Mouse (Mus musculus) liver, embryonic 15.5 days (tissue): ENCODE measurements around the gene Paqr7. TPM values are rescaled to one million over a fixed set of nuclear protein-coding genes. Genes with fewer than 3 reads are reported as not detected.
A peak's percentile ranks its signal among the peaks of the same experiment; 100 is the strongest.

ENCODE experiments used
- ATAC-seq: fragments of 200-750 bp; cut with Nextera tagmentation; 2 replicates; pipeline ENCODE4 v1.8.0; 2017; ENCODE audit warnings: moderate number of reproducible peaks, mild to moderate bottlenecking, moderate library complexity; ENCODE audit not compliant: insufficient read depth
- H3K27ac ChIP-seq: fragments of 300-500 bp; sonication (generic); replicated peaks from 2 replicates; pipeline ENCODE4 v1.5.1; 2015; ENCODE audit warnings: mild to moderate bottlenecking, inconsistent platforms
- H3K27me3 ChIP-seq: fragments of 300-500 bp; sonication (generic); 2 replicates; pipeline ENCODE4 v1.6.1; 2015; ENCODE audit warnings: mild to moderate bottlenecking, inconsistent platforms
- H3K36me3 ChIP-seq: fragments of 300-500 bp; sonication (generic); replicated peaks from 2 replicates; pipeline ENCODE4 v1.6.1; 2015; ENCODE audit warnings: moderate library complexity, mild to moderate bottlenecking, inconsistent platforms
- H3K4me1 ChIP-seq: fragments of 300-500 bp; sonication (generic); replicated peaks from 2 replicates; pipeline ENCODE4 v1.6.1; 2015; ENCODE audit warnings: inconsistent platforms
- H3K4me2 ChIP-seq: fragments of 300-500 bp; sonication (generic); 2 replicates; pipeline ENCODE4 v1.6.1; 2015; ENCODE audit warnings: moderate library complexity, mild to moderate bottlenecking, inconsistent platforms
- H3K4me3 ChIP-seq: fragments of 300-500 bp; sonication (generic); replicated peaks from 2 replicates; pipeline ENCODE4 v1.5.1; 2015; ENCODE audit warnings: mild to moderate bottlenecking, inconsistent platforms
- H3K9ac ChIP-seq: fragments of 300-500 bp; sonication (generic); 2 replicates; pipeline ENCODE4 v1.6.1; 2015; ENCODE audit warnings: moderate library complexity, mild to moderate bottlenecking, inconsistent platforms
- H3K9me3 ChIP-seq: fragments of 300-500 bp; sonication (generic); replicated peaks from 2 replicates; pipeline ENCODE4 v1.6.1; 2016; ENCODE audit warnings: inconsistent platforms
- WGBS: fragments of 180-500 bp; shearing (Covaris S2); methylation state at CpG from one replicate; pipeline ENCODE4 v1.1.7; 2015; ENCODE audit warnings: mixed read lengths; ENCODE audit not compliant: insufficient replicate concordance; 5-methylcytosine and 5-hydroxymethylcytosine counted together
- polyA plus RNA-seq: library from polyadenylated mRNA; unstranded; fragments of >200 nt; fragmentation: Nextera tagmentation; extraction: Ambion mirVana; gene quantifications from 2 replicates; pipeline ENCODE4 v1.2.1, GENCODE M21; 2015

Gene Paqr7
- polyA plus RNA-seq, 1 experiment from 2014 or later, result 7.8 TPM

DNA sequence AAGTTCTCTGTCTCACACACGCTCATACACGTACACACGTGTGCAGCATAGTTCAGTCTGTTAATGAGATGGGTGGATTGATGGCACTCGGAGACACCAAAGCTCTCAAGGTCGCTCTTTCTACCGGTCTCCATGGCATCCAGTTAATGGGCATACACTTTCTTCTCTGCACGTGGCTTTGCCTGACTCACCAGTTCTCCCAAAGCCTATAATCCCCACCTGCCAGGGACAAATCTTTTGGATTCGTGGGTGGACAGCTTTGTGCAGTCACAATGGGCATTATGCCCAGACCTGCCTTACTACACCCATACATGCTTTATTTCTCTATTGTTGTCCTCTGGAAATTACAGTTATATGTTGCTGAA, 39.3 kb downstream of the Paqr7 start:
- Histone ChIP-seq H3K4me3 (peak overlapping the region; percentile 89), H3K27me3 (no peaks in the 10 kb centered on the region), H3K9me3 (no peaks in the 10 kb centered on the region), H3K27ac (peak overlapping the region; percentile 86; the same call in 1 of the 2 replicates), H3K4me2 (peak overlapping the region; percentile 100), H3K9ac (peak overlapping the region; percentile 86), H3K36me3 (peaks cover 19% of the 10 kb centered on the region), H3K4me1 (peaks cover 36% of the 10 kb centered on the region)
- ATAC-seq, result no peak
- WGBS, result 14% methylated on average over 8 of the region's 8 CpGs

DNA sequence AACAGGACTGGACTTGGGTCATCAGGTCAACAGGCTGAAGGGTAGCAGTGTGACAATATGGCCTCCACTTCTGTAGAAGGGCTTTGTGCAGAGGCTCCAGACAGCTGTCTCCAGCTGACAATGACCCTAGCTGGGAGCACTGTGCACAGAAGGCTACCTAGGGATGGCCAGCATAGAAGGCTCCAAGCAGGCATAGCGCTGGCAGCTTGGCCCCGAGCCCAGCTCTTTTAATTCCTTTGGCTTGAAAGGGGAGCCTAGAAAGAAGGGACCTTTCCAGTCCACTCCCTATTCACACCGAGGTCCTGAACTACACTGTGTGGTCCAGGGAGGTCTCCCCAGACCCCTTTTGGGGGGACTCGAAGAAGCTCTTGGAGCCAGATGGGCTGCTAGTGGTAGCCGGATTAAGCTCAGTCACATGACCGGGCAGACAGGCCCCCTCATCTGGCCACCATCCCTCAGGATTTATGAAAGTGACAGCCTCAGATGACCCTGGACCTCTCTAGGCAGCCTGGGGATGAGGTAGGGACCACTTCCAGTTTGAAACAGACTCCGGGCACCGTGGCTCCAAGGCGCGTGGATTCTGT, 42.6 kb downstream of the Paqr7 start:
- Histone ChIP-seq H3K4me1 (peaks cover 16% of the 10 kb centered on the region), H3K4me2 (no peak overlapping the region)
- WGBS, result 79% methylated on average over 10 of the region's 10 CpGs

DNA sequence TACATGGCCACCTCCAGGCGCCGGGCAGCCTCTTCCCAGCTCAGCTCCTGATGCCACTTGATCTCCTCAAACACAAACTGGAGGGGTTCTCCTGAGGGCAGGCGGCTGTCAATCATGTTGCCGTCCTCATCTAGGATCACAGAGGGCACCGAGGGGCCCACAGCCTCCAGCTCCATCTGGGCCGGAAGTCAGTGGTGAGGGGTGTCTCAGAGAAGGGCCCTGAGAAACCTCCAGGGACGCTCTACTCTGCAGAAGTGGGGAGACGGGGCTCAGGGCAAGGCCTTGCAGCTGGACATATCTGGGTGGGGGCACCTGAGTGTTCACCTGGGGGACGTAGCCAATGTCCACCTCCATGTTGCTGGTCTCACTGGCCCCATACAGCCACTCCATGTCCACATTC, 46.2 kb downstream of the Paqr7 start:
- H3K27me3 ChIP-seq, result no peaks in the 10 kb centered on the region
- H3K4me1 ChIP-seq, result peaks cover 14% of the 10 kb centered on the region
- no peak overlapping the region for H3K4me2 ChIP-seq
- no peak for ATAC-seq
- 71% methylated on average over 9 of the region's 9 CpGs for WGBS
- H3K9me3 ChIP-seq, result no peaks in the 10 kb centered on the region
- no peak overlapping the region for H3K27ac ChIP-seq
- no peak overlapping the region for H3K4me3 ChIP-seq
- peaks cover 19% of the 10 kb centered on the region for H3K36me3 ChIP-seq
- H3K9ac ChIP-seq, result no peak overlapping the region

More for the DNA sequence above, 42.6 kb downstream of the Paqr7 start:
- Histone ChIP-seq H3K4me3 (no peak overlapping the region), H3K9me3 (no peaks in the 10 kb centered on the region), H3K27me3 (no peaks in the 10 kb centered on the region), H3K36me3 (peaks cover 12% of the 10 kb centered on the region), H3K9ac (no peak overlapping the region), H3K27ac (no peak overlapping the region)
- no peak for ATAC-seq

DNA sequence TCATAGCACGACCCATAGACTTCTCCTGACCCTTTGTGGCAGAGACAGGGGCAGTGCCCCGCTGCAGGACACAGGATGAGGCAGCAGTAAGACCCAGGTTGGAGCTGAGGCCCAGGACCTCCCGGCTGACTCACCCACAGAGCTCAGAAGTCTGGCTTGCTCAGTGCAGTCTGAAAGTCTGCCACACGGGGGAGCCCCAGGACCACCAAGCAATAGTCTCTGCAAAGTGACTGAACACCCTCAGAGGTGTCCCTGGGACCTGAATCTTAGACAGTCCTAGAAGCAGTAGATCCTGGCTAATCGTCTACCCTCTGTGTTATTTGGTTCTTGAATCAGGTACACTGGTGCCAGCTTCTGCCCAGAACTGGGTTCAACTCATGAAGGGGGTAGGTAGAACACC, 46.8 kb downstream of the Paqr7 start:
- Histone ChIP-seq H3K27me3 (no peaks in the 10 kb centered on the region), H3K4me2 (no peak overlapping the region), H3K9me3 (no peaks in the 10 kb centered on the region), H3K4me3 (no peak overlapping the region), H3K36me3 (peaks cover 19% of the 10 kb centered on the region), H3K9ac (no peak overlapping the region), H3K27ac (no peak overlapping the region), H3K4me1 (peaks cover 19% of the 10 kb centered on the region)
- ATAC-seq, result peak; percentile 29; the same call in 1 of the 2 replicates
- WGBS, result 3% methylated on average over 5 of the region's 5 CpGs

DNA sequence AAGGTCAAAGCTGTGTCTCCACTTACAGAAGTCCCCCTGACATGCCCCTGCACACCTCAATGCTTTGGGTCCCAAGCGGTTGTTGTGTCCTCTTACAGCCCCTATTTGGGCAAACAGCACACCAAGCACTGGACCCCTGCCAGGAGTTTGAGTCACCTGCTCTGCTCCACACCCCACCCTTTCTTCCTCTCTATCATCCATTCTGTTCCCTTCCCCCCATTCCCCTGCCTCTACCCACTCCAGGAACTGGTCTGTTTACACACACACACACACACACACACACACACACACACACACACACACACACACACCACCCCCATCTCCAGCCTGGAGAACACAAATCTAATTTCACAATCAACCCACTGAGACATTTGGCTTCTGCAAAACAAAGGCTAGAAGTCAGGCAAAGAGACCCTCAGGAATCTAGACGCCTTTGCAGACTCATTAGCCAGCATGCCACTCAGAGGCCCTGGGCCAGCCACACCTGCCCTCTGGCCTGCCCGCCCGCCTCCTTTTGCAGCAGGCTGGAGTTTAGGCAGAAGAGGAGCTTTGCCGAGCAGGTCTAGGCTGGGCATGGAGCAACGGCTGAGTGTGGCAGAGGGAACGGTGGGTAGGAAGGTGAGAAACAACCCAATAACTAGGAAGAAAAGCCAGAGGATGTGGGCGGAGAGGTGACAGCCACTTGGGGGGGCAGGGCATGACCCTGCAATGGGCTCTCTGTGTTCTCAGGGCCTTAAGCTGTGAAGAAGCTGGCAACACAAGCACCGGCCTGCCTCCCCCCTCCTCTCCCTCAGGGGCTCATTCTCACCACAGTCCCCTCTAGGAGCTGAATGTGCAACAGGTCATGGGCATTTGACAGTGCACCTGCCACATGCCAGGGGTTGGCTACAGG, 50.6 kb downstream of the Paqr7 start:
- Histone ChIP-seq H3K27ac (no peak overlapping the region), H3K27me3 (peaks cover 15% of the 10 kb centered on the region), H3K4me1 (peaks cover 44% of the 10 kb centered on the region), H3K9me3 (peaks cover 6% of the 10 kb centered on the region; the same call in 1 of the 2 replicates), H3K9ac (no peak overlapping the region), H3K4me3 (no peak overlapping the region), H3K36me3 (peaks cover 29% of the 10 kb centered on the region), H3K4me2 (no peak overlapping the region)
- WGBS, result 68% methylated on average over 9 of the region's 9 CpGs
- no peak for ATAC-seq

DNA sequence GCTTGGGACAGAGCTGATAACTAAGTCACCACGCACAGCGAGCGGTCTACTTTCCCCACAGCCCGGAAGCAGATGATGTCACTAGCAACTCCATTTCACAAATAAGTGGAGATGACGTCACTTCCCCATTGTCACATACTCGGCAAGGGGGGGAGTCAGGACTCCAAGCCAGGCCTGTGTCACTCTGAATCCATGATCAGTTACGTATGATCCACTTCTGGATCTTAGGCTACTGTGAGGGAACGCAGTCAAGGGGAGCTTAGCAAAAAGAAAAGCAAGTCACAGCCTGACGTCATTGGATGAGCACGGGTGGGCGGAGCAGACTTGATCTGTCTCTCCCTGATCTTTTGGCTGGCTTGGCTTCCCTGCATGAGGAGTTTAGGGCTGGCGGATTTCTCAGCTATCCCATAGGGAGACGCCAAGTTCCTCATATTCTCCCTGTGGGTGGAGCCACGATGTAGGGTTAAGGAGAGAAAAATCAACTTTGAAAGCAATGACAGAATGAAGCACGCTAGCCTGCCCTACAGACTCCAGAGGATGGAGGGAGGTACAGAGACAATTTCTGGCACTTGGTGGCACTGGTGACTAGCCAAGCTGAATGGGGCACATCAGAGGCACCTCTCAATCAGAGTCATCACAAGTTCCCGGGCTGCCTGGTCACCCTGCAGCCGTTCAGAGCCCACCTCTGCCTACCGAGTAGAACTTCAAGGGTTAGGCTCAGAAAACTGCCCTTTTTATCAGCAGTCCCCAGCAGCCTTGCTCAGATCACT, 51.9 kb downstream of the Paqr7 start:
- Histone ChIP-seq H3K27me3 (peaks cover 15% of the 10 kb centered on the region), H3K4me3 (no peak overlapping the region), H3K4me2 (peak overlapping the region; percentile 8), H3K9me3 (peaks cover 6% of the 10 kb centered on the region; the same call in 1 of the 2 replicates), H3K36me3 (peaks cover 23% of the 10 kb centered on the region), H3K27ac (0 out of 2 replicates have a peak overlapping the region, but pooled peaks have one; percentile 19), H3K9ac (no peak overlapping the region), H3K4me1 (peaks cover 49% of the 10 kb centered on the region)
- WGBS, result 39% methylated on average over 18 of the region's 18 CpGs
- ATAC-seq, result 0 out of 2 replicates have a peak, but pooled peaks have one; percentile 10

DNA sequence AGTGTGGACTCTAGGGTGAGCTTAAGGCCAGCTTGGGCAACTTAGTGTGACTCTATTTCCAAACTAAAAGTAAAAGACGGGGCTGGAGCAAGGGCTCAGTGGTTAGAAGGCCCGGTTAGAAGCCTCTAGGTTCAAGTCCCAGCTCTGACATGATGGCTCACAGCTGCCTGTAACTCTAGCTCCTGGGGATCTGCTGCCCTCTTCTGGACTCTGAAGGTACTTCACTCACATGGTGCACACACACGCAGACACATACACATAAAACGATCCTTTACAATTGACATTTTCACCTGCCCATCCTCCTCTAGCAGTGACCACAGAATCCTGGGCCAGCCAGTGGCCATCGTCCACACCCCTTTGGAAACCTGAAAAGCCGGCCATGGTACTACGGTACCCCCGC, 53.4 kb downstream of the Paqr7 start:
- no peak for ATAC-seq
- Histone ChIP-seq H3K9me3 (peaks cover 6% of the 10 kb centered on the region; the same call in 1 of the 2 replicates), H3K4me1 (peaks cover 49% of the 10 kb centered on the region), H3K27me3 (peaks cover 15% of the 10 kb centered on the region), H3K9ac (no peak overlapping the region), H3K4me2 (no peak overlapping the region), H3K27ac (no peak overlapping the region), H3K4me3 (no peak overlapping the region), H3K36me3 (peaks cover 14% of the 10 kb centered on the region)
- 86% methylated on average over 8 of the region's 8 CpGs for WGBS

DNA sequence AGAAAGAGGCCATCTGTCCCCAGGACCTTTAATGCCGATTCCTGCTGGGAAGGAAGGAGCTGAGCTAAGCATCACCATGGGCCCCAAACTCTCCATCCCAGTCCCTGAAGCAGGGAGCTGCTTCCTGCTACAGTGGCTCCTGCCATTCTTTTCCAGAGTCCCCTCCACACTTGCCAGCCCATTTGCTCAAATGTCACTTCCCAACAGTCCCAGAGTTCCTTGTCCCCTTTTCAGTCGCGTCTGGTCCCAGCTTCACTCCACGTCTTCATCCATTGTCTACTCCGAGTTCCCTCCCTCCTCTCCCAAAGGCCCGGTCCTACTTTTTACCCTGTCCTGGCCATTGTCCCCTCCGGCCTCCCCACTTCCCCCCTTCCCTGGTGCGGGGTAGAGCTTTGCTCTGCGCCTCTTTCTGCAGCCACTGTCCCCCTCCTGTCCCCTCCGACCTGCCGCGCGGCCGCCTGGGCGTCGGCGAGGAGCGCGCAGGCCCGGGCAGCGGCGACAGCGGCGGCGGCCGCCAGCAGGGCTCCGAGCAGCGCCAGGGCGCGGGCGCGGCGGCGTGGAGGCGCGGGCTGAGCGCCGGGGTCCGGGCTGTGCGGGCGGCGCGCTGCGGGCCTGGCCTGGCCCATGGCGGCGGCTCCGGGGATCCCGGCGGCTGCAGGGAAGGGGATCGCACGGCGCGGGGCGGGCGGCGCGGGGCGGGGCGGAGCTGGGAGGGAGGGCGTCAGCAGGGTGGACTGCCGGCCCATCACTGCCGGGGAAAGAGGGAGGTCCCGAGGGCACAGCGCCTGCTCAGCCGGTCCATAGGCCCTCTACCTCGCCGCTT, 55.2 kb downstream of the Paqr7 start, which contains the start of gene Selenon:
Gene Selenon, minus strand, starts transcription at position 673 of the 823 bp plus-strand sequence.
- ATAC-seq, result peak; percentile 61
- Histone ChIP-seq H3K4me1 (peaks cover 45% of the 10 kb centered on the region), H3K9me3 (peaks cover 6% of the 10 kb centered on the region; the same call in 1 of the 2 replicates), H3K4me3 (peak within 1 kb of the TSS; percentile 62), H3K27me3 (peaks cover 15% of the 10 kb centered on the region), H3K4me2 (peak within 1 kb of the TSS; percentile 85), H3K9ac (peak within 1 kb of the TSS; percentile 65), H3K27ac (no peak within 1 kb of the TSS), H3K36me3 (peaks cover 14% of the 10 kb centered on the region)
- 1% methylated on average over 67 of the region's 67 CpGs for WGBS

DNA sequence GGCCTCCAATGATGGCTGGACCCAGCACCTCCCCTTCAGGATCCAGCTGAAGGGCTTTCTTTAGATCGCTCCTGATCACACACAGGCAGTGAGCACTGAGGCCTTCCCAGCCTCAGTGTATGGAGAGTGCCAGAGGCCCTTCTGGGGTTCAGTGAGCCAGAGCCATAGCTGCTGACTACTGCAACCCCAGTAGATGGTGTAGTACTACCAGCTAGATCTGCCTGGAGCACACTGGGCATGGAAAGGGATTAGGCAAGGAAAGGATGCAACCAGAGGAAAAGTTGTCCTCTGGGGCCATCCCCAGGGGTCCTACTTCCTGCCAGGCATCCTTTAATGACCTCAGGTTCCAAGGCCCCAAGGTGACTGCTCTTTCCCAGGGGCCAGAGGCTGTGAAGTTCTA, 57.1 kb downstream of the Paqr7 start:
- Histone ChIP-seq H3K36me3 (peaks cover 14% of the 10 kb centered on the region), H3K27me3 (peaks cover 15% of the 10 kb centered on the region), H3K9ac (no peak overlapping the region), H3K9me3 (peaks cover 6% of the 10 kb centered on the region; the same call in 1 of the 2 replicates), H3K4me2 (no peak overlapping the region), H3K27ac (no peak overlapping the region), H3K4me3 (no peak overlapping the region), H3K4me1 (peaks cover 38% of the 10 kb centered on the region)
- 82% methylated on average over 1 of the region's 1 CpGs for WGBS
- ATAC-seq, result no peak

DNA sequence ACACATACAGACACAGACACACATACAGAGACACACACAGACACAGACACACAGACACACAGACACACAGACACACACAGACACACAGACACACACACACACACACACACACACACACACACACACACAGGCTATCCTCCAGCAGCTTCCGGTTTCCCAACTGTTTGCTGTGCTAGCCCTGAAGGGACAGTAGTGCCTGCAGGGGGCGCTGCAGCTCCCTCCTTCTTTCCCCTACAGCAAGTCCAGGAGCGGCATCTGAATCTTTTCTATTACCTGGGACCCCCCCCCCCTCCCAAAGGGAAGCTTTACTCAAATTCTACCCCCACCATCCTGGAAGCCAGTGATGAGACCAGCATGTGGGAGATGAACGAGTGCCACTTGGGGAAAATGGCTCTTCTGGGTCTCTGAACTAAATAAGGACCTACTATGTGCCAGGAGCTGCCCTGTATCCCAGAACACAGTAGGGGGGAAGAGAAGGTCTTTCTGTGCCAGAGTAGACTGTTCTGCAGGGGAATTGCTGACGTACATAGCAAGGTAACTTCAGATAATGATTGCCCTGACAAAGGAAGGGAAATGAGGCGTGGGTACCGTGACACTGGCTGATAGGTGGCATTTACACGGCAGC, 59.6 kb downstream of the Paqr7 start:
- H3K27ac ChIP-seq, result no peak overlapping the region
- H3K4me2 ChIP-seq, result no peak overlapping the region
- no peak overlapping the region for H3K4me3 ChIP-seq
- H3K27me3 ChIP-seq, result peaks cover 9% of the 10 kb centered on the region
- H3K9me3 ChIP-seq, result no peaks in the 10 kb centered on the region
- no peak for ATAC-seq
- peaks cover 29% of the 10 kb centered on the region for H3K4me1 ChIP-seq
- 45% methylated on average over 8 of the region's 8 CpGs for WGBS
- no peak overlapping the region for H3K9ac ChIP-seq
- no peaks in the 10 kb centered on the region for H3K36me3 ChIP-seq
